Mouse (Mus musculus) limb, embryonic 14.5 days (tissue): Measurements from ENCODE around the gene Npb. TPM values are rescaled to one million over a fixed set of nuclear protein-coding genes. Genes with fewer than 3 reads are reported as not detected.

Source experiments
- ATAC-seq: fragments of 200-750 bp; cut with Nextera tagmentation; 2 replicates; pipeline ENCODE4 v1.8.0; 2017; ENCODE audit warnings: low read depth, moderate number of reproducible peaks, moderate TSS enrichment; ENCODE audit not compliant: low FRiP score
- DNase-seq: peaks from one replicate; pipeline ENCODE4 v3.0.0-alpha.2; 2015; ENCODE audit warnings: low spot score
- H3K27ac ChIP-seq: fragments of 300-500 bp; sonication (generic); replicated peaks from 2 replicates; pipeline ENCODE4 v1.5.1; 2014; ENCODE audit warnings: low read depth, mild to moderate bottlenecking, low read length, moderate library complexity, mixed read lengths
- H3K27me3 ChIP-seq: fragments of 300-500 bp; sonication (generic); 2 replicates; pipeline ENCODE4 v1.6.1; 2014; ENCODE audit warnings: low read length, mixed read lengths; ENCODE audit not compliant: control insufficient read depth, insufficient read depth
- H3K36me3 ChIP-seq: fragments of 300-500 bp; sonication (generic); 2 replicates; pipeline ENCODE4 v1.6.1; 2014; ENCODE audit warnings: mild to moderate bottlenecking, low read length, moderate library complexity, mixed read lengths; ENCODE audit not compliant: control insufficient read depth, insufficient read depth
- H3K4me1 ChIP-seq: fragments of 300-500 bp; sonication (generic); 2 replicates; pipeline ENCODE4 v1.6.1; 2014; ENCODE audit warnings: antibody characterized with exemption, low read length, mixed read lengths; ENCODE audit not compliant: control insufficient read depth, insufficient read depth
- H3K4me2 ChIP-seq: fragments of 300-500 bp; sonication (generic); replicated peaks from 2 replicates; pipeline ENCODE4 v1.6.1; 2014; ENCODE audit warnings: low read depth, mild to moderate bottlenecking, low read length, moderate library complexity; ENCODE audit not compliant: severe bottlenecking
- H3K4me3 ChIP-seq: fragments of 300-500 bp; sonication (generic); replicated peaks from 2 replicates; pipeline ENCODE4 v1.5.1; 2014; ENCODE audit warnings: low read length
- H3K9ac ChIP-seq: fragments of 300-500 bp; sonication (generic); 2 replicates; pipeline ENCODE4 v1.6.1; 2014; ENCODE audit warnings: mild to moderate bottlenecking, low read depth, low read length, moderate library complexity; ENCODE audit not compliant: severe bottlenecking
- H3K9me3 ChIP-seq: fragments of 300-500 bp; sonication (generic); 2 replicates; pipeline ENCODE4 v1.6.1; 2016; ENCODE audit warnings: low read length; ENCODE audit not compliant: control insufficient read depth
- POLR2A ChIP-seq: fragments of 200-500 bp; IDR thresholded peaks from 2 replicates; pipeline ENCODE4 v1.8.0; 2012; ENCODE audit warnings: inconsistent platforms, mild to moderate bottlenecking, moderate library complexity, borderline replicate concordance; ENCODE audit not compliant: insufficient read depth, insufficient read length; ENCODE audit errors: extremely low read depth
- WGBS: fragments of 180-500 bp; shearing (Covaris S2); extraction: QIAGEN DNeasy Blood & Tissue Kit; methylation state at CpG from one replicate; pipeline ENCODE4 v1.1.7; 2014; 5-methylcytosine and 5-hydroxymethylcytosine counted together
- polyA plus RNA-seq, 2 experiments: library from polyadenylated mRNA; depleted of rRNA in 1 of 2; stranded (reverse) in 1 of 2; unstranded in 1 of 2; fragments of >200 nt; fragmentation: Nextera tagmentation in 1 of 2; extraction: Ambion mirVana in 1 of 2; gene quantifications; 2 replicates each; pipeline versions ENCODE4 v1.2.1 to v1.2.3; 2012 to 2014

Npb gene
- polyA plus RNA-seq, 2 experiments = 2.1 to 2.7 TPM

DNA sequence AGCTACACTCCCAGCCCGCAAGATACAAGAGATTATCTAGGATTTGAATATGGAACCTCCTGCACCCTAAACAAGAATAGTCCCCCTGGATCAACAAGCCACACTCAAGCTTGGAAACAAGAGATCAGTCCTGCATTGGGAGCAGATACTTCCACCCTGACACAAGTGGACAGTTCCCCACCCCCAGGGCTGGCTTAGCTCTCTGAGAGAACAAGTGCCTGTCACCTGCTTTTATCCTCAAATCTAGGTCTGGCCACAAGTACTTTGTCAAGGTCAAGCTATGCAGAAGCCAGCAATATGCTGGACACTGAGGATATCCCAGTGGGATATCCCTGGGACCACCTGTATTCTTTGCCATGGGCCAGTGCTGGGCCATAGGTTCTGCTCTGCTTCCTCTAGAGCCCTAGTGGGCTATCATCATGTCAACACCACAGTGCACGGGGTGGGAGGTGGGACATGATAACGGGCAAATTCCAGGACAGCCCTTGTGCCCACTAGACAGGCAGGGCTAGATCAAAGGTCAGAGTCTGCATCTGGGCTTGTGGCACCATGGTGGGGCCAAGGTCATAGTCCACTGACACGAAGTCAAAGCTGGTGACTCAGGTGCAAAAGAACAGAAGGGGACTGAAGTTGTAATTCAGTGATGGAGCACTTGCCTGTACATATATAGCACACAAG lies 8.5 kb downstream of the Npb start:
- ATAC-seq = no peak
- H3K9ac ChIP-seq = peak overlapping the region; percentile 72
- peak overlapping the region; percentile 87 for H3K4me3 ChIP-seq
- H3K4me2 ChIP-seq = peak overlapping the region; percentile 82
- H3K27ac ChIP-seq = no peak overlapping the region
- peaks cover 71% of the 10 kb centered on the region for H3K36me3 ChIP-seq
- H3K27me3 ChIP-seq = no peaks in the 10 kb centered on the region
- peaks cover 11% of the 10 kb centered on the region for H3K4me1 ChIP-seq
- TF ChIP-seq POLR2A = no peak
- 55% methylated on average over 4 of the region's 4 CpGs for WGBS
- no peaks in the 10 kb centered on the region for H3K9me3 ChIP-seq
- no peak for DNase-seq

DNA sequence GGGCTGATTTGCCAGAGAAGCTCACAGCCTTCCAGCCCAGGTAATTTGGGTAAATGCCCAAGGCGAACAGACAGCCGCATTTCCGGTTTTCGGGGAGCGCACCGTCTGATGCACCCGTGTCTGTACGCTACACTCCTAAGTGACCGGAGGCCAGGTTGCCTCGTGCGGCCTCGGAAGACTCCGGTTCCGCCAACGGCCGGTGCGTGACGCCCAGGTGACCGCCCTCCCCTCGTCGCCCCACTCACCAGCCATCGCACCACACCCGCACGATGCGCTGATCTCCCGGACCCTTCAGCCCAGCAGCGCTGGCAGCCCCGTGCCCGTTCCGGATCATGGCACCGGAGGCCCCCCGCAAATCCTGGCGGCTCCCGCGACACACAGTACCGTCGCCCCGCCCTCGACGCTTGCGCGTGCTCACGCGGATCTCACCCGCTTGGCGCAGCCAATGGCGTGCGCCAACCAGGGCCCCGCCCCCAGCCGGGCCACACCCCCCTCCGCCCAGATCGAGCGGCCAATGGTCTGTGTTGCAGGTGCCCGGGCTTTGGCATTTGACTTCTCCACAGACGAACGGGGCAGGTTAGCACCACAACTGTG lies 9.3 kb downstream of the Npb start, which contains the start of gene Pcyt2:
Pcyt2 (minus strand) TSS at position 418 of the 594 bp plus-strand sequence.
- peak; percentile 89 for DNase-seq
- peak within 1 kb of the TSS; percentile 82 for H3K4me2 ChIP-seq
- H3K27ac ChIP-seq = 0 out of 2 replicates have a peak within 1 kb of the TSS, but pooled peaks have one; percentile 43
- no peaks in the 10 kb centered on the region for H3K9me3 ChIP-seq
- H3K36me3 ChIP-seq = peaks cover 67% of the 10 kb centered on the region
- peak; percentile 94 for ATAC-seq
- WGBS = under 1% methylated on average over 48 of the region's 56 CpGs
- peak within 1 kb of the TSS; percentile 87 for H3K4me3 ChIP-seq
- peaks cover 11% of the 10 kb centered on the region for H3K4me1 ChIP-seq
- TF ChIP-seq POLR2A = no peak
- peak within 1 kb of the TSS; percentile 72 for H3K9ac ChIP-seq
- H3K27me3 ChIP-seq = no peaks in the 10 kb centered on the region

DNA sequence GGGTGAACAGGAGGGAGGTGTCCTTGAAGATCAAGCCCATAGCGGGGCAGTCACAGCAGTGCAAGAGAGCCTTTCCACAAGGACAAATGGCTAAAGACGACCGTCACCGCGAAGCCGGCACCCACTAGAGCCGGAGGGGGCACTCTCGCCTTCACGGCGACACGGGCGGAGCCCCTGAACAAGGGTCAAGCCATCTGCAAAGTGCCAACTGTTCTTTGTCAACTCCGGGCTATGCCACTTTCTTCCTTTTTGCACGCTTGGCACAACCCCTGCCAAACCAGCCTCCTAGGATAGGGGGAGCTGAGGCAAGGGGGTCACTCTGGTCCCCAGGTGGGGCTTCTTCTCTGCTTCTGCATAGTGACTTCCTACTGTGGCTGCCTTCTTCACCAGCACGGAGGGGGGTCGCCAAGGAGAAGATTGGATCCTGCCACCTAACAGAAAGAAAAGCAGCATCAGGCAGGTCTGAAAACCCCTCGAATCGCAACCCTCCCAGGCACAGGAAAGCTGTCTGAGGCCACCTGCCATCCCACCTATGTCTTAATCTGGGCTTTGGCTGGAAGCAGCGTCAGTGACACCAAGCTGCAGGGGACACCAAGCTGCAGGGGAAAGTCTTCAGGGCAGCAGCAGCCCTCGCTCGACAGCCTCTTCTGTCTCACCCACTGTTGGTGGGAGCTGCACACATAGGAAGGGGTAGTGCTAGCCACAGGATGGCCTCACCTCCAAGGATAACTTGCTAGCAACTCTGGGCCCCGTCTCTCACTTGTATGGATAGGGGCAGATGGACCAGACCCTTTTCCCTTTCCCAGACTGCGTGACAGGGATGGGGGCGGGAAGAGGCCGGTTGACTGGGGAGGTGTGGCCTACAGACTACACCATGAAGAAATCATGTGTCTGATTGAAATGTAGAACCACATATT lies 10.6 kb downstream of the Npb start:
- DNase-seq (no peak), ATAC-seq (no peak)
- no peak overlapping the region for H3K4me3 ChIP-seq
- WGBS = 95% methylated on average over 25 of the region's 25 CpGs
- peaks cover 11% of the 10 kb centered on the region for H3K4me1 ChIP-seq
- no peak overlapping the region for H3K27ac ChIP-seq
- no peak for TF ChIP-seq POLR2A
- H3K9me3 ChIP-seq = no peaks in the 10 kb centered on the region
- H3K36me3 ChIP-seq = peaks cover 63% of the 10 kb centered on the region
- no peak overlapping the region for H3K4me2 ChIP-seq
- no peak overlapping the region for H3K9ac ChIP-seq
- H3K27me3 ChIP-seq = no peaks in the 10 kb centered on the region

DNA sequence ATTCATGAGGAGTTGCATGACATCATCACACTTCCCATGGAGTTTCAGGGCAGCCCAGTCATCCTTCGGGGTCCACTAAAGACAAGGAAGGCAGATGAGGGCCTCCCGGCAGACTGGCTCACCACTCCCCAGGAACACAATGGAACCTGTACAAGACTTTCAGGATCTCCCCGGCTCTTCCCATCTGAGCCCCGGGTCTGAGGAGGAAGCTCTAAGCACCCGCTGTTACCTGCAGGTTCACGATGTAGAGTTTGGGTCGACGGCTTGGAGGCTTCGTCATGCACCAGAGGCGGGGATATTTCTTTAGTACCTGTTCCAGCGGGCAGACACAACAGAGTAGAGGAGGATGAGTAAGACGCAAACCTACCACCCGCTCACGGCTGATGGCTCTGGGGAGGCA lies 11.9 kb downstream of the Npb start:
- Histone ChIP-seq H3K36me3 (peaks cover 52% of the 10 kb centered on the region), H3K27me3 (no peaks in the 10 kb centered on the region), H3K9ac (no peak overlapping the region), H3K9me3 (no peaks in the 10 kb centered on the region), H3K4me2 (no peak overlapping the region), H3K27ac (no peak overlapping the region), H3K4me3 (no peak overlapping the region), H3K4me1 (peaks cover 12% of the 10 kb centered on the region)
- ATAC-seq (no peak), DNase-seq (no peak)
- WGBS = 91% methylated on average over 13 of the region's 14 CpGs
- no peak for TF ChIP-seq POLR2A

DNA sequence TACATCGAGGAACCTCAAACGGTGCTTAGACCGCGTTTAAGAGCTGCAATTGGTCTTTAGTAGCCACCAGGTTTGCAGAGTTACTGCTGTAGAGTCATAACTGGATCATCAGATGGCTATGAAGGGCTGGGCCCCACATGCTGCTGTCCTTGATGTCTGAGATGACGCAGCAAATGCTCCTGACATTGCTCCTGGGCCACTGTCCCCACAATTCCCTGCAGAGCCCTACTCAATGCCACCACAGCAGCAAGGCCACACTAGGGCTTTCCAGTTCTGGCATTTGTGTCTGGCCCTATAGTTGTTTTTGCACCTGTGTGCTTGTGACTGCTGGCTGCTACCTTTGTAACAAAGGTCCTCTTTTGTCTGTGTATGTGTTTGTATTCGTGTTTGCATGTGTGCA lies 14.5 kb downstream of the Npb start:
- Histone ChIP-seq H3K9ac (no peak overlapping the region), H3K27me3 (no peaks in the 10 kb centered on the region), H3K4me3 (no peak overlapping the region), H3K36me3 (peaks cover 56% of the 10 kb centered on the region), H3K27ac (no peak overlapping the region), H3K4me2 (no peak overlapping the region), H3K9me3 (no peaks in the 10 kb centered on the region), H3K4me1 (peaks cover 4% of the 10 kb centered on the region; the same call in 1 of the 2 replicates)
- DNase-seq = no peak
- no peak for TF ChIP-seq POLR2A
- 92% methylated on average over 6 of the region's 6 CpGs for WGBS
- no peak for ATAC-seq
